Mouse (Mus musculus): ENCODE measurements around the gene Efcab3. TPM values are rescaled to one million over a fixed set of nuclear protein-coding genes. Genes with fewer than 3 reads are reported as not detected.

Gene Efcab3
- polyA plus RNA-seq, 1 experiment = not detected

DNA sequence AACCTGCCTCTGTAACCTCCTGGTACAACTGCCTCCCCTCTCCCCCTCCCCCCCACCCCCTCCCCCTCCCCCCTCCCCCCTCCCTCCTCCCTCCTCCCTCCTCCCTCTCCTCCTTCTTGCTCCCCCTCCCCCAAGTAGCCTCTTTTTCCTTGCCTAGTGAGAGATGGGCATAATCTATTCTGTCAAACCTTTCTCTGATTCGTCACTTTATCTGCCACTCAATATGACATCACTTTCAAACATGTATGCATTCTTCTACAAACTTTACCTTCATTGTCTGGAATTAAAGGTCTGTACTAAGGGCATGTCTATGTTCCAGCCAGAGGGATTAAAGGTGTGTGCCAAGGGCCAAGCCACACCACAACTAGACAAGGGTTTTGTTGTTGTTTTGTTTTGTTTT, 86.4 kb downstream of the Efcab3 start:
- Histone ChIP-seq H3K4me3 (no peak overlapping the region), H3K36me3 (ENCODE audit: control insufficient read depth, insufficient read depth) (no peaks in the 10 kb centered on the region), H3K4me2 (ENCODE audit: low read depth) (no peak overlapping the region), H3K79me2 (ENCODE audit: control insufficient read depth, insufficient read depth) (no peaks in the 10 kb centered on the region), H3K27me3 (ENCODE audit: control insufficient read depth, insufficient read depth, insufficient read length) (no peaks in the 10 kb centered on the region), H3ac (ENCODE audit: control insufficient read depth, insufficient read length) (no peak overlapping the region)
- TF ChIP-seq MYOD1 (IDR thresholded peaks at IDR 0.05; ENCODE audit: control insufficient read depth in 1 of 3, insufficient read length in 2 of 3, low read depth in 2 of 3) = no peak
- TF ChIP-seq TCF3 (IDR thresholded peaks at IDR 0.05; ENCODE audit: insufficient read length, low read depth) = no peak
- no peak for TF ChIP-seq REST (IDR thresholded peaks at IDR 0.05; ENCODE audit: insufficient read depth, insufficient read length)
- no peak for TF ChIP-seq MAX (IDR thresholded peaks at IDR 0.05; ENCODE audit: low read depth)
- TF ChIP-seq POLR2A (IDR thresholded peaks at IDR 0.05; ENCODE audit: insufficient read length, low read depth) = no peak
- TF ChIP-seq USF1 (IDR thresholded peaks at IDR 0.05; ENCODE audit: low read depth) = no peak
- TF ChIP-seq E2F4 (IDR thresholded peaks at IDR 0.05; ENCODE audit: insufficient read depth) = no peak
- no peak for TF ChIP-seq MYOG (IDR thresholded peaks at IDR 0.05; ENCODE audit: control insufficient read depth in 1 of 3, insufficient read depth in 1 of 3, insufficient read length in 2 of 3, low read depth in 2 of 3)
- TF ChIP-seq SRF (IDR thresholded peaks at IDR 0.05; ENCODE audit: control insufficient read depth, insufficient read length, low read depth) = no peak
- TF ChIP-seq CEBPB (IDR thresholded peaks at IDR 0.05; ENCODE audit: insufficient read depth, poor library complexity, severe bottlenecking) = no peak
- no peak for TF ChIP-seq POLR2AphosphoS2 (IDR thresholded peaks at IDR 0.05; ENCODE audit: insufficient read length, low read depth)
- no peak for TF ChIP-seq TCF12 (IDR thresholded peaks at IDR 0.05; ENCODE audit: insufficient read depth, poor library complexity, severe bottlenecking)

DNA sequence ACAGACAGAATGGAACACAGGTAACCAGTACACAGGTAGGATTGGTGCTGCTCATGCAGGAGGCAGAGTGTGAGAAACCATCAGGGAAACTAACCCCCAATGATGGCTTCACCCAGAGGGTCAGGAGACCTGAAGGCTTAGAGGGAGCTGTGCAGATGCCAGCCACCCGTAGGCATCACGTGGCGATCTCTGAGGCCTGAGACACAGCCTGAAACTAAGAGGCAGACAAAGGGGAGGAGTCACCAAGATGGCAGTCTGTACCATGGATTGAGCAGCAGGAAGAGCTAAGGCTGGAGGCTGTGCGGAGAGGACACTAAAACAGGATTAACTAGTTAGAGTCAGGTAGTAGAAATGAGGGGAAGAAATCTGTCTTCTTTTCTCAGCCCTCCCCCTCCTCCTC, 87.3 kb downstream of the Efcab3 start:
- Histone ChIP-seq H3K36me3 (ENCODE audit: control insufficient read depth, insufficient read depth) (no peaks in the 10 kb centered on the region), H3K79me2 (ENCODE audit: control insufficient read depth, insufficient read depth) (no peaks in the 10 kb centered on the region), H3K27me3 (ENCODE audit: control insufficient read depth, insufficient read depth, insufficient read length) (no peaks in the 10 kb centered on the region), H3ac (ENCODE audit: control insufficient read depth, insufficient read length) (no peak overlapping the region), H3K4me3 (no peak overlapping the region), H3K4me2 (ENCODE audit: low read depth) (no peak overlapping the region)
- no peak for TF ChIP-seq TCF12 (IDR thresholded peaks at IDR 0.05; ENCODE audit: insufficient read depth, poor library complexity, severe bottlenecking)
- TF ChIP-seq SRF (IDR thresholded peaks at IDR 0.05; ENCODE audit: control insufficient read depth, insufficient read length, low read depth) = no peak
- no peak for TF ChIP-seq POLR2A (IDR thresholded peaks at IDR 0.05; ENCODE audit: insufficient read length, low read depth)
- TF ChIP-seq MYOG (IDR thresholded peaks at IDR 0.05; ENCODE audit: control insufficient read depth in 1 of 3, insufficient read depth in 1 of 3, insufficient read length in 2 of 3, low read depth in 2 of 3) = no peak
- no peak for TF ChIP-seq MAX (IDR thresholded peaks at IDR 0.05; ENCODE audit: low read depth)

DNA sequence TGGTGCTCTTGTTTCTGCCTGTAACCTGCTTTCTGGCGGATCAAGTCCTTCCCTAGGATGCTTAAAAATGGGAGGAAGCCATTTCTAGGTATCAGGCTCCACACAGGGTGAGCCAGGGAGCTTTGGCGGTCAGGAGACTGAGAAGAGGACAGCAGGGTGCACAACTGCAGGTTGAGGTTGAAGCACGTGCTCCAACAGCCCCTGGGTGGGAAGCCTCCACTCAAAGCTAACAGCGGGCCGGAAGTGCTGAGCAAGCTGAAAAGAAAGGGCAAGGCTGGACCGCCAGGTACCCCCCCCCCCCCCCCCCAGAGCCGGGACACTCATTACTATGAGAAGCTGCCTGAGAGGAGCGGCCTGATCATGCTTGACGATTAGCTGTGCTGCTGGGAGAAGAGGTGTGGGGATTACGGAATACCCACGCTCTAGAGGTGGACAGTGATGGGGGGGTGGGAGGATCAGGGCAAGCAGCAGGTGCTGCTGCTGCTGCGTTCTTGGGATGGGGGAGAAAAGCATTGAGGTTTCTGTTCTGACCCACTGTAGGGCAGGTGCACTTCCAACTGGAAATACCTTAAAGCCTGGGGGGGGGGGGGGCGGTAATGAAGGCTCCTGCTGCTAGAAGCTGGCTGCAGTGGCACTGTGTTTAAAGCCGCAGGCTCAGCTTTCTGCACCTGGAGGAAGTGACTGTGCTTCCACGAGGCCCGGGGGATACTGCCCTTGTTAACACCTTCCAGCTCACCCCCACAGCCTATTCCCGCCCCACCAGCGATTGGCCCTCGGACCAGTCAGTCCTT, 88.0 kb downstream of the Efcab3 start:
- no peak for TF ChIP-seq USF1 (IDR thresholded peaks at IDR 0.05; ENCODE audit: low read depth)
- H3ac ChIP-seq (ENCODE audit: control insufficient read depth, insufficient read length) = no peak overlapping the region
- no peak overlapping the region for H3K4me3 ChIP-seq
- no peaks in the 10 kb centered on the region for H3K27me3 ChIP-seq (ENCODE audit: control insufficient read depth, insufficient read depth, insufficient read length)
- H3K36me3 ChIP-seq (ENCODE audit: control insufficient read depth, insufficient read depth) = no peaks in the 10 kb centered on the region
- H3K79me2 ChIP-seq (ENCODE audit: control insufficient read depth, insufficient read depth) = no peaks in the 10 kb centered on the region
- no peak overlapping the region for H3K4me2 ChIP-seq (ENCODE audit: low read depth)

DNA sequence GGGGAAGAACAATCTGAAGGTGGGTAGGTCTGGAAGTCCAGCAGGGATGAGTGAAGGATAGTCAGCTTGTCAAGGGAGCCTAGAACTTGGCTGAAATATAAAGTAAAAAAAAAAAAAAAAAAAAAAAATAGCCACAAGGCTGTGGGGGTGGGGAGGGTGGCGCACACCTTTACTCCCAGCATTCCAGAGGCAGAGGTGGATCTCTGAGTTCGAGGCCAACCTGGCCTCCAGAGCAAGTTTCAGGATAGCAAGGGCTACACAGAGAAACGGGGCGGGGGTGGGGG, 88.6 kb downstream of the Efcab3 start:
- Histone ChIP-seq H3ac (ENCODE audit: control insufficient read depth, insufficient read length) (no peak overlapping the region), H3K27me3 (ENCODE audit: control insufficient read depth, insufficient read depth, insufficient read length) (no peaks in the 10 kb centered on the region), H3K4me2 (ENCODE audit: low read depth) (no peak overlapping the region), H3K79me2 (ENCODE audit: control insufficient read depth, insufficient read depth) (no peaks in the 10 kb centered on the region), H3K4me3 (no peak overlapping the region), H3K36me3 (ENCODE audit: control insufficient read depth, insufficient read depth) (no peaks in the 10 kb centered on the region)
- no peak for TF ChIP-seq MAX (IDR thresholded peaks at IDR 0.05; ENCODE audit: low read depth)
- TF ChIP-seq TCF12 (IDR thresholded peaks at IDR 0.05; ENCODE audit: insufficient read depth, poor library complexity, severe bottlenecking) = no peak
- no peak for TF ChIP-seq USF1 (IDR thresholded peaks at IDR 0.05; ENCODE audit: low read depth)
- TF ChIP-seq E2F4 (IDR thresholded peaks at IDR 0.05; ENCODE audit: insufficient read depth) = no peak
- TF ChIP-seq POLR2A (IDR thresholded peaks at IDR 0.05; ENCODE audit: insufficient read length, low read depth) = no peak
- TF ChIP-seq SRF (IDR thresholded peaks at IDR 0.05; ENCODE audit: control insufficient read depth, insufficient read length, low read depth) = no peak
- no peak for TF ChIP-seq CEBPB (IDR thresholded peaks at IDR 0.05; ENCODE audit: insufficient read depth, poor library complexity, severe bottlenecking)
- TF ChIP-seq MYOG (IDR thresholded peaks at IDR 0.05; ENCODE audit: control insufficient read depth in 1 of 3, insufficient read depth in 1 of 3, insufficient read length in 2 of 3, low read depth in 2 of 3) = no peak
- no peak for TF ChIP-seq TCF3 (IDR thresholded peaks at IDR 0.05; ENCODE audit: insufficient read length, low read depth)
- TF ChIP-seq MYOD1 (IDR thresholded peaks at IDR 0.05; ENCODE audit: control insufficient read depth in 1 of 3, insufficient read length in 2 of 3, low read depth in 2 of 3) = no peak

DNA sequence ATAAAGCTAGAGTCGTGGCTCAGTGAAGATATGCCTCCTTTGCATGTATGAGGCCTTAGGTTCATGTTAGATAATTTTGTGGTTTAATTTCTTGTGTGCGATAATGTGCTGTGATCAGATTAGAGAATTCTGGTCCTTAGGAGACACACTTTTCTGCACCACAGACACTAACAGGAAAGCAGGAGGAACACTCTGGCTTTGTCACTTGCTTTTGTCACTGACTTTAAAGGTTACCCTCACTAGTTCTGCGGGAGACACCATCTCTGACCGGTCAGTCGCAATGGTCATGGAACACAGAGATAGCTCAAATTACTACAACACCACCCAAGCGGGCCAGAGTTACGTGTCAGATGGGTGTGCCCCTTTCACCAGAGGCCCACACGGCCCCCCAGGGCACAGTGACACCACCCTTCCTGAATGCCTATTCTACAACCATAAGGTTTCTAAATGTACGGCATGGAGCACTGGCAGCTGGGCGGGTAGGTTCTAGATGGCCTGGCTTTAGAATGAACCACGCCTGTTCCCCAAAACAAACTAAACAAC, 89.0 kb downstream of the Efcab3 start:
- H3K4me2 ChIP-seq (ENCODE audit: low read depth) = peak overlapping the region; percentile 44
- no peak for TF ChIP-seq TCF3 (IDR thresholded peaks at IDR 0.05; ENCODE audit: insufficient read length, low read depth)
- TF ChIP-seq USF1 (IDR thresholded peaks at IDR 0.05; ENCODE audit: low read depth) = no peak
- TF ChIP-seq MYOD1 (IDR thresholded peaks at IDR 0.05; ENCODE audit: control insufficient read depth in 1 of 3, insufficient read length in 2 of 3, low read depth in 2 of 3) = no peak
- no peak for TF ChIP-seq CEBPB (IDR thresholded peaks at IDR 0.05; ENCODE audit: insufficient read depth, poor library complexity, severe bottlenecking)
- TF ChIP-seq SRF (IDR thresholded peaks at IDR 0.05; ENCODE audit: control insufficient read depth, insufficient read length, low read depth) = no peak
- no peak for TF ChIP-seq REST (IDR thresholded peaks at IDR 0.05; ENCODE audit: insufficient read depth, insufficient read length)
- H3K79me2 ChIP-seq (ENCODE audit: control insufficient read depth, insufficient read depth) = no peaks in the 10 kb centered on the region
- H3ac ChIP-seq (ENCODE audit: control insufficient read depth, insufficient read length) = no peak overlapping the region
- H3K36me3 ChIP-seq (ENCODE audit: control insufficient read depth, insufficient read depth) = no peaks in the 10 kb centered on the region
- no peak overlapping the region for H3K4me3 ChIP-seq
- no peaks in the 10 kb centered on the region for H3K27me3 ChIP-seq (ENCODE audit: control insufficient read depth, insufficient read depth, insufficient read length)

All from myocyte (in vitro differentiated cells).